Mouse (Mus musculus): ENCODE data around the gene B3gnt3.
"Not testable (repeated sequence)": the region's sequence is repeated elsewhere in the genome, so short reads cannot be mapped to it uniquely, and the experiment has no call there.

The B3gnt3 gene

GRCm38 (mm10) chr8:71709800-71710446 is 8.3 kb upstream of the B3gnt3 start:
- peak; percentile 81 to 92 for DNase-seq

GRCm38 (mm10) chr8:71709134-71709799 is 7.7 kb upstream of the B3gnt3 start:
- DNase-seq = no peak

GRCm38 (mm10) chr8:71707874-71708273 is 6.3 kb upstream of the B3gnt3 start:
- DNase-seq = peak; percentile 46 to 63

GRCm38 (mm10) chr8:71703400-71703799 is 1.8 kb upstream of the B3gnt3 start:
- DNase-seq = not testable (repeated sequence)

- DNase-seq = no peak
Measured at GRCm38 (mm10) chr8:71702923-71703322, 1.3 kb upstream of the B3gnt3 start.

GRCm38 (mm10) chr8:71702087-71702432 is 471 bp upstream of the B3gnt3 start:
- DNase-seq = no peak

- peak; percentile 59 to 74 for DNase-seq
Measured at GRCm38 (mm10) chr8:71700493-71701269, 908 bp downstream of the B3gnt3 start.

- DNase-seq = not testable (repeated sequence)
Measured at GRCm38 (mm10) chr8:71695456-71695855, 6.1 kb downstream of the B3gnt3 start.

- DNase-seq = peak in 1 of 2 experiments; percentile 51
Measured at GRCm38 (mm10) chr8:71693166-71694041, 8.2 kb downstream of the B3gnt3 start.

GRCm38 (mm10) chr8:71692509-71692908 is 9.1 kb downstream of the B3gnt3 start:
- DNase-seq = peak in 1 of 2 experiments; percentile 29

- DNase-seq = peak in 1 of 2 experiments; percentile 29
Measured at GRCm38 (mm10) chr8:71689028-71689427, 12.6 kb downstream of the B3gnt3 start, which contains the start of gene Insl3. Gene Insl3, plus strand, starts transcription at chr8:71689214.

- DNase-seq = peak in 1 of 2 experiments; percentile 33
Measured at GRCm38 (mm10) chr8:71687616-71688015, 14.0 kb downstream of the B3gnt3 start.

- peak in 1 of 2 experiments; percentile 51 for DNase-seq
Measured at GRCm38 (mm10) chr8:71686143-71686734, 15.3 kb downstream of the B3gnt3 start.

GRCm38 (mm10) chr8:71685573-71685972 is 16.0 kb downstream of the B3gnt3 start:
- no peak for DNase-seq

GRCm38 (mm10) chr8:71684701-71685100 is 16.9 kb downstream of the B3gnt3 start:
- DNase-seq = peak in 1 of 2 experiments; percentile 26

GRCm38 (mm10) chr8:71682832-71683231 is 18.8 kb downstream of the B3gnt3 start:
- DNase-seq = no peak

GRCm38 (mm10) chr8:71681369-71681915 is 20.1 kb downstream of the B3gnt3 start:
- DNase-seq = peak in 1 of 2 experiments; percentile 42

GRCm38 (mm10) chr8:71680471-71680870 is 21.1 kb downstream of the B3gnt3 start:
- peak; percentile 32 to 74 for DNase-seq

GRCm38 (mm10) chr8:71679550-71680168 is 21.9 kb downstream of the B3gnt3 start:
- no peak for DNase-seq

- no peak for DNase-seq
Measured at GRCm38 (mm10) chr8:71679116-71679515, 22.5 kb downstream of the B3gnt3 start.

GRCm38 (mm10) chr8:71678216-71678615 is 23.4 kb downstream of the B3gnt3 start:
- DNase-seq = no peak
